Mouse (Mus musculus): ENCODE measurements around the gene Hdhd5. TPM values are rescaled to one million over a fixed set of nuclear protein-coding genes. Genes with fewer than 3 reads are reported as not detected.

The Hdhd5 gene
- 11.6 and 15.0 TPM in 2 replicates for total RNA-seq (2017)

- peak; percentile 99 for ATAC-seq (replicated peaks; ENCODE audit: low read depth, poor library complexity, severe bottlenecking)
These were observed at the start of gene Hdhd5 for GRCm38 (mm10) chr6:120531020-120531965. Hdhd5 (minus strand) TSS chr6:120531319.

- ATAC-seq (replicated peaks; ENCODE audit: low read depth, poor library complexity, severe bottlenecking), result no peak
These were observed 49.5 kb upstream of the Hdhd5 start for GRCm38 (mm10) chr6:120580713-120581015.

GRCm38 (mm10) chr6:120579831-120580712 lies 49.0 kb upstream of the Hdhd5 start:
- ATAC-seq (replicated peaks; ENCODE audit: low read depth, poor library complexity, severe bottlenecking), result peak; percentile 91

- ATAC-seq (replicated peaks; ENCODE audit: low read depth, poor library complexity, severe bottlenecking), result no peak; the same call in 1 of the 2 replicates
These were observed 48.2 kb upstream of the Hdhd5 start for GRCm38 (mm10) chr6:120579110-120579830.

DNA sequence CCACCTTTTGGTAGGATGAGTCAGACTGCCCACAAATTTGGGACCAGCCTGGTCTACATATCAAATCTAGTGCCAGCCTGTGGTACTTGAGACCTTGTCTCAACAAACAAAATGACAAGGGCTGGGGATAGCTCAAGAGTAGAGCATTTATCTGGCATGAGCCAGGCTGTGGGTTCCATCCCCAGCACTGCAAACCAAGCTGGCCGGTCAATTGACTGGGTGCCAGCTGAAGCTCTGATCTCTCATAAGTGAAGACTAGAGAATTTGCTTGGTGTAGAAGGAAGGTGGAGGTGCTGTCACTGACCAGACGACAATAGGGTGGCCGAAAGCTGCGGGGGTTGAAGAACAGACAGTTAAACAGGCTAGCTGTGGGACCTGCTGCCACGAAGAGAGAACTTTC lies 47.4 kb upstream of the Hdhd5 start:
- ATAC-seq (replicated peaks; ENCODE audit: low read depth, poor library complexity, severe bottlenecking), result no peak

DNA sequence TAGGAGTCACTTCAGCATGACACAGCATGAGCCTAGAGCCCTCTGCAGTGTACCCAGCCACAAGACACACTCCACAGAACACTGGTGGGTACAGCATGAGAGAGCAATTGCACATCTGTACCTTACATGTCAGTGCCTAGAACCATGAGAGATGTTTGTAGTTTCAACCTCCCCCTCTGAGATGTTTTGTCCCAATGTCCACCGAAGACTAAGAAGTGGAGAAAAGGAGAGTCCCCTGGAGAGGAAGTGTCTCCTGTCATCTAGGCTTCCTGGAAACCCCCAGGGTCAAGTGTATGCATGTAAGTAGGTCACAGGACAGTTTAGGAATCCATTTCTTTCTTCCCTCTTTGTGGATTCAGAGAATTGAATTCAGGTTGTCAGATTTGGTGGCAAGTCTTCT lies 41.3 kb upstream of the Hdhd5 start:
- no peak for ATAC-seq (replicated peaks; ENCODE audit: low read depth, poor library complexity, severe bottlenecking)

DNA sequence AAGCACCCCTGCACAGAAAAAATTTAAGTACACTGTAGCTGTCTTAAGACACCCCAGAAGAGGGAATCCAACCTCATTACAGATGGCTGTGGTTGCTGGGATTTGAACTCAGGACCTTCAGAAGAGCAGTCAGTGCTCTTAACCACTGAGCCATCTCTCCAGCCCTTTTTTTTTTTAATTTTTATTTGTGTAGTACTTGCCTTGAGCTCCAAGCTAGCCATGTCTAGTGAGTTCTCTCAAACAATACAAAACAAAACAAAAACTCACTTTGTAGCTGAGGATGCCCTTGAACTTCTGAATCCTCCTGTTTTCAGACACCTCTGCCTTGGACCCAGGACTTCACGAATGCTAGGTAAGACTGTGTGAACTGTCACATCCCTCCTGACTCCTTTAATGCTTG lies 37.1 kb upstream of the Hdhd5 start:
- no peak for ATAC-seq (replicated peaks; ENCODE audit: low read depth, poor library complexity, severe bottlenecking)

DNA sequence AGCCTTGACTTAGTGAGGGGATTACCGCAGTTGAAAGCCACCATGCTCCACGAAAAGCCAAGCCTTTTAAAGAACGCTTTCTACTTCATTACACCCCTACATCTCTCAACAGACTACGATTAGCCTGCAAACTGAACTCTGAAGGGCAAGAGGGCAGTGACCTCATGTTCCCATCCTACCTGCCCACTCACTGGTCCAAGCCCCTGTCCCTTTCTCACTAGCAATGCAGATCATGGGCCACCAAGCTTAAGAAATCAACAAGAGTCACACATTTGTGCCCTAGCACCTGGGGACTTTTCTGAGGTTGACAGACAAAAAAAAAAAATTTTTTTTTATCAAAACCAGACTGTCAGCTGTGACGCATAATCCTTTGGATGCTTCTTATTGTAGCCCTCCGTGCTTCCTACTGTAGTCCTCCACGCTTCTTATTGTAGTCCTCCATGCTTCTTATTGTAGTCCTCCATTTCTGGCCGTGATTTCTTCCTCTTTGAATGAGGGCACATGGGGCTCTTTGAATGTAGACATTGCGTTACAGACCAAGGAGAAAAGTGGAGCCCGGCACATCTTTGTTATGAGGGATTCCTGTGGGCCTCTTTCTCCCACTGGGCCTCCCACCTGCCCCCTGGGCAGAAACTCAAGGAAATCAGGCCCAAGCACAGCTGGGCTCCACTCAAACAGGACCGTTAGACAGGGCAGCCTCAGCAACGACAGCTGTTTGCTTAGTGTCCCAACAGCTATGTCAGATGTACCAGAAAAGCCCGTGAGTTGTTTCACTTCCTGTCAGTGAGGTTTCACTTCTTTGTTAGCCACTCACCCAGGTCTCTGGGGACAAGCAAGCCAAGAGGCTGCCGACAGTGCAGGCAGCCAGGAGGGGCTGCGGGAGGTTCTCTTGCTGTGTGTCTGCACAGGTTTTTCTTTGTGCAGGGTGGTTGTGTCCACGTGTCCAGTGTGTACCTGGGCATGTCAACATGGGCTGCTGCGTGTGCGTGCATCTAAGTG lies 36.1 kb upstream of the Hdhd5 start:
- ATAC-seq (replicated peaks; ENCODE audit: low read depth, poor library complexity, severe bottlenecking), result peak; percentile 97

- ATAC-seq (replicated peaks; ENCODE audit: low read depth, poor library complexity, severe bottlenecking), result no peak
These were observed 25.5 kb upstream of the Hdhd5 start for GRCm38 (mm10) chr6:120556641-120557040.

- ATAC-seq (replicated peaks; ENCODE audit: low read depth, poor library complexity, severe bottlenecking), result peak; percentile 60; the same call in 1 of the 2 replicates
These were observed 25.0 kb upstream of the Hdhd5 start for GRCm38 (mm10) chr6:120555983-120556567.

DNA sequence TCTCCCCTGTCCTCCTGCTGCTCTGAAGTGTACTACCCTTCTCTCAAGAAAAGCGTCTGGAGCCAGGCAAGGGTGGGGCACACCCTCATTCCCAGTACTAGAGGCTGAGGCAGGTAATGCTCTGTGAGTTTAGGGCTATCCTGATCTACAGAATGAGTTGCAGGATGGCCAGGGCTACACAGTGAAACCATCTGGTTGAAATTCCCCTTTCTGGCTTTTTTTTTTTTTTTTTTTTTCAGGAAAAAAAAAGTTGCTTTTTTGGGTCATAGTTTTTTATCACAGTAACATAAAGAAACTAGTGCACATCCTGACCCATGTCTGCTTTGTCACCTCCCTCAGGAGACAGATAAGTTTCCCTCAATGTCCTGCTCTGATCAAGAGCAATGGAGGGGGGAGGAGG lies 24.0 kb upstream of the Hdhd5 start:
- no peak for ATAC-seq (replicated peaks; ENCODE audit: low read depth, poor library complexity, severe bottlenecking)

- ATAC-seq (replicated peaks; ENCODE audit: low read depth, poor library complexity, severe bottlenecking), result 0 out of 2 replicates have a peak, but pooled peaks have one; percentile 11
These were observed 19.1 kb upstream of the Hdhd5 start for GRCm38 (mm10) chr6:120550173-120550572.

DNA sequence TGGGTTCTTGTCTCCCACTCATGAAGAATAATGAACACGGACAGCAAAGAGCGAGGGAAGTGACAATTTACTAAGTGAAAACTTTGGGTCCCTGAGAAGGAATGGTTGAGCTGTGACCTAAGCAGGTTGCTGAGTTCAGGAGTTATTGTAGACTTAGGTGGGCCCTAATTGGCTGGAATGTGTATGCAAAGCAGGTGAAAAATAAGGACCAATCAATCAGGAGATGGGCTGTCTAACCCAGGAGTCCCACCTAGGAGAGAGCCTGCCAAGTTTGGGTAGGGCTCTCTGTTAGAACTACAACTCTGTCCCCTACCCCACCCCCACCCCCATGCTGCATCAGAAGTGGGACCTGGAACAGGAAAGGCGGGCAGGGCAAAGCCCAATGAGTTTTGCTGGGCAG lies 17.5 kb upstream of the Hdhd5 start:
- ATAC-seq (replicated peaks; ENCODE audit: low read depth, poor library complexity, severe bottlenecking), result no peak

- ATAC-seq (replicated peaks; ENCODE audit: low read depth, poor library complexity, severe bottlenecking), result peak; percentile 47
These were observed 15.9 kb upstream of the Hdhd5 start for GRCm38 (mm10) chr6:120546973-120547372.

DNA sequence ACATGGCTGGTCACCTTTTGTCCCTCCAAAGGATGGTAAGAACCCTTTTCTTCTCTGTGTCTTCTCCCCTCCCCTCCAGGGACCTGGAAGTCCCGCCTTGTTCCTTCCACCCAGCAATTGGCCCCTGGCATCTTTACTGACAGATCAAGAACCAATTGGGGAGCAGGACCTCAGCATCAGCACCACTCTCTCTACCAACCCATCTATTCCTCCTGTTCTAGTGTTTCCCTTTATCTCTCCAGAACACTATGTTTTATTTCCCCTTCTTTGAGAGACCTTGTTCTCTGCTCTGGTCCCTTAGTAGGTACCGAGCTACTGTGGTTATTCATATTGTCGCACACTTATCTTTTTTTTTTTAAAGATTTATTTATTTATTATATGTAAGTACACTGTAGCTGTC lies 15.2 kb upstream of the Hdhd5 start:
- ATAC-seq (replicated peaks; ENCODE audit: low read depth, poor library complexity, severe bottlenecking), result no peak

GRCm38 (mm10) chr6:120542061-120542460 lies 10.9 kb upstream of the Hdhd5 start:
- ATAC-seq (replicated peaks; ENCODE audit: low read depth, poor library complexity, severe bottlenecking), result no peak

DNA sequence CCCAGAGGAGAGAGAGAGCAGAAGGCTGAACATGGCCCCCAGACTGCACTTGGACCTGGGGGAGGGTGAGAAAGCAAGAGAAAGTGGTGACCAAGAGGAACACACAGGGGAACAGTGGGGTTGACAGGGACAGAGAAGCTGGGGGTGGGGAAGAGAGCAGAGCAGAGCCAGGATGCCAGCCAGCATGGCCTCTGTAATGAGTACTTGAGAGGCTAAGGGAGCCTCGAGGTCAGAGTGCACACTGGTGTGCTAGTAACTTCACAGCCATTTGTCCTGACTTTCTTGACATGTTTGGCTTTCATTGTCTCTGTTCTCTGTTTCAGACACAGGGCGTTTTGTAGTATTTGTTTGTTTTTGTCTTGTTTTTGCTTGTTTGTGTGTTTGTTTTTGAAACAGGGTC lies 10.3 kb upstream of the Hdhd5 start:
- no peak for ATAC-seq (replicated peaks; ENCODE audit: low read depth, poor library complexity, severe bottlenecking)

DNA sequence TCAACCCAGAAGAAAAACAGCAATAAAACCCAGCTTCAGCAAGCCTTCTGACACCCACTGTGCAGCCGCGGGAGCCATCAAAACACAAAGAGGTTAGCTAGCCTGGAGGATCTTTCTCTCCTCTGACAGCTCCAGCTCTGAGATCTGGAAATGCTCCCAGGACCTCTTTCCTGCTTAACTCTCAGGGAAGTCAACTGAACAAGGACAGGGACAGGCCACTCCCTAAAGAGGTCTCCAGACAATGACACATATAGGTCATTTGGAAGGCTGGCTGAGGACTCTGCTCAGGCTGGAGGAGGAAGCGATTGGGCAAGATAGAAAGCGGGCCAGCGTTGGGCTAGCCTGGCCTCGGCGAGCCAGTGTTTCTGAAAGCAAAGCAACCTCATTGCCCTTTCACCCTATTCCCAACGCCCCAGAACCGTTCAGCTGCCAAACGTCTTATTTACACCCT lies 8.7 kb upstream of the Hdhd5 start:
- ATAC-seq (replicated peaks; ENCODE audit: low read depth, poor library complexity, severe bottlenecking), result no peak
